Mouse (Mus musculus) lung, embryonic 14.5 days (tissue): ENCODE results near the gene Hist1h2bc. TPM values are rescaled to one million over a fixed set of nuclear protein-coding genes. Genes with fewer than 3 reads are reported as not detected.

Experiments
- ATAC-seq: fragments of 200-750 bp; cut with Nextera tagmentation; 2 replicates; pipeline ENCODE4 v1.8.0; 2017; ENCODE audit warnings: mild to moderate bottlenecking, moderate TSS enrichment, moderate library complexity; ENCODE audit not compliant: insufficient read depth
- DNase-seq: peaks from one replicate; pipeline ENCODE4 v3.0.0-alpha.2; 2015
- H3K27ac ChIP-seq: fragments of 300-500 bp; sonication (generic); 2 replicates; pipeline ENCODE4 v1.5.1; 2014; ENCODE audit warnings: low read depth, mild to moderate bottlenecking, moderate library complexity
- H3K27me3 ChIP-seq: fragments of 300-500 bp; sonication (generic); 2 replicates; pipeline ENCODE4 v1.6.1; 2014; ENCODE audit warnings: low read length, control low read depth; ENCODE audit not compliant: insufficient read depth
- H3K36me3 ChIP-seq: fragments of 300-500 bp; sonication (generic); 2 replicates; pipeline ENCODE4 v1.6.1; 2014; ENCODE audit warnings: control low read depth; ENCODE audit not compliant: insufficient read depth
- H3K4me1 ChIP-seq: fragments of 300-500 bp; sonication (generic); 2 replicates; pipeline ENCODE4 v1.6.1; 2014; ENCODE audit warnings: antibody characterized with exemption, control low read depth; ENCODE audit not compliant: insufficient read depth
- H3K4me2 ChIP-seq: fragments of 300-500 bp; sonication (generic); 2 replicates; pipeline ENCODE4 v1.6.1; 2014; ENCODE audit warnings: mild to moderate bottlenecking
- H3K4me3 ChIP-seq: fragments of 300-500 bp; sonication (generic); 2 replicates; pipeline ENCODE4 v1.5.1; 2014; ENCODE audit warnings: low read depth, low read length
- H3K9ac ChIP-seq: fragments of 300-500 bp; sonication (generic); 2 replicates; pipeline ENCODE4 v1.6.1; 2014
- H3K9me3 ChIP-seq: fragments of 300-500 bp; sonication (generic); 2 replicates; pipeline ENCODE4 v1.6.1; 2016; ENCODE audit warnings: low read depth, low read length, control low read depth
- CTCF ChIP-seq: IDR thresholded peaks from 2 replicates; pipeline ENCODE4 v1.5.1; 2016; ENCODE audit warnings: antibody characterized with exemption, low read depth
- WGBS: fragments of 180-500 bp; shearing (Covaris S2); extraction: QIAGEN DNeasy Blood & Tissue Kit; methylation state at CpG from one replicate; pipeline ENCODE4 v1.1.7; 2014; 5-methylcytosine and 5-hydroxymethylcytosine counted together
- polyA plus RNA-seq: library from polyadenylated mRNA; unstranded; fragments of >200 nt; fragmentation: Nextera tagmentation; extraction: Ambion mirVana; gene quantifications from 2 replicates; pipeline ENCODE4 v1.2.1, GENCODE M21; 2014

The Hist1h2bc gene
- polyA plus RNA-seq, 1 experiment from 2014 or later = 52.9 TPM

DNA sequence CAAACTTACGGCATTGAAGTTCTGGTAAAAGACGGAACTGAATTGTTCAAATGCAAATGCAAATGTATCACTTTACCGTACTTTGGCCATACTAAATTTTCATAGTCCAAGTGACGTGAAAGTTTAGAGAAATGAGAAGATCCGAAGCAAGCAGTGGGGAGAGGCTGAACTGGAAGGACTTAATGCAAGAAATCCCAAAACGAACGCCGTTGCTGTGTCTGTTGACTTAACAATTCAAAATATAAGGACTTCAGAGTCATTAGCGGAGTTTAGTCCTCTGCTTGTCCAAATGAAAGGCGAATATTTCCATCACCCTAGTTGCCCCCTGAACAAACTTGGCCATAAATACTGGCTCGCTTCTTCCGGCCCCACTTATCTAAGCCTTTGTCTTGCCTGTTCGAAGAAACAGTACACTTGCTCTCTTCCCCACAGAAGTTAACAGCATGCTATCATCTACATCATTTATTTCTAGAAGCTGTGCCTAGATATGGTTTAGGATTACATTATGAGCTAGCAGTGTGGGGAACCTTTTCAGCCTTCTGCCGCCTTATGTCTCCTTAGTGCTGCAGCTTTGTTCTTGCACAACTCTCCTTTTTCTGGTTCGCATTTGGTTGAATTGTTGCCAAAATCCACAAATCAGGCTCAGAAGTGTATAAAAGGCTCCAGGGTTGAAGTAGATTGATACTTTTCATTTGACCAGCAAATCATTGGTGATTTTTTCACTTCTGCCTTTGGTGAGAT, 1.3 kb downstream of the Hist1h2bc start:
- ATAC-seq (no peak), DNase-seq (peak; percentile 82)
- H3K9ac ChIP-seq = peak overlapping the region; percentile 64
- H3K36me3 ChIP-seq = no peaks in the 10 kb centered on the region
- WGBS = under 1% methylated on average over 15 of the region's 15 CpGs
- peak overlapping the region; percentile 44 for H3K4me3 ChIP-seq
- peak overlapping the region; percentile 79 for H3K4me2 ChIP-seq
- H3K27me3 ChIP-seq = no peaks in the 10 kb centered on the region
- no peak for TF ChIP-seq CTCF
- H3K27ac ChIP-seq = peak overlapping the region; percentile 100
- H3K9me3 ChIP-seq = no peaks in the 10 kb centered on the region
- H3K4me1 ChIP-seq = peaks cover 9% of the 10 kb centered on the region; the same call in 1 of the 2 replicates

DNA sequence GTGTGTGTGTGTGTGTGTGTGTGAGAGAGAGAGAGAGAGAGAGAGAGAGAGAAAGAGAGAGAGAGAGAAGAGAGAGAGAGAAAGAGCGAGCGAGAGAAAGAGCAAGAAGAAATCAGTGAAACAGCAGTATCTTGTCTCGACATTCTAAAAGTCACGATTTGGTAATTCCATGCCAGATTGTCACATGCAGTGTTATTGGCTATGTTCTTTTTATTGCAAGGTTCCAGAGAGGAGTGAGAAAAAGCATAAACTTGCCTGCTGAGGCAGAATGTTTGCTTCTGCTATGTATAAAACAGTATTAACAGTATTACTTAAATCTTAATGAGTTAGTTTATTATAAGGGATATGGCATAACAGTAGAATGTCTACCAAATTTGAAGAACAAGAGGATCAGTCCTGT, 2.0 kb downstream of the Hist1h2bc start:
- Histone ChIP-seq H3K27ac (peak overlapping the region; percentile 100), H3K36me3 (0 out of 2 replicates have a peak, but pooled peaks cover 2% of the 10 kb centered on the region), H3K4me2 (peak overlapping the region; percentile 79), H3K4me1 (peaks cover 9% of the 10 kb centered on the region; the same call in 1 of the 2 replicates), H3K9ac (peak overlapping the region; percentile 64), H3K4me3 (peak overlapping the region; percentile 44), H3K9me3 (no peaks in the 10 kb centered on the region), H3K27me3 (no peaks in the 10 kb centered on the region)
- ATAC-seq = no peak
- no peak for TF ChIP-seq CTCF
- 17% methylated on average over 4 of the region's 4 CpGs for WGBS
- DNase-seq = peak; percentile 66

DNA sequence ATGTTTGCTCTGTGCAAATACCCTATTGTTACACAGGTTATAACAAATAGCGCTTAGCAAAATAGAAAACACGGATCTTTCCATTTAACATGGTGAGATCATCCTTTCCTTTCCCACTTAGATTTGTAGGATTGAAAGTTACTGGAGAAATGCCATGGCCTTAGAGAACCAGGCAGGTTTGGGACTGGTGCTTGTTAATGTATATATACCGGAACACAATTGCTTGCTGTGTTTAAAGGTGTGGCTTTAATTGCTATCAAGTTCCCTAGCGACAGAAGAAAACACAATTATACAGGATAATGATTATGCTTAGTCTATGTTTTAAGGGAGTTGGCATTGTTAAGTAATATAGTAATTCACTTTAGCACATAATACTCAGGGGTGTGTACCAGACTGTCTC, 3.2 kb downstream of the Hist1h2bc start:
- Histone ChIP-seq H3K36me3 (0 out of 2 replicates have a peak, but pooled peaks cover 4% of the 10 kb centered on the region), H3K27me3 (no peaks in the 10 kb centered on the region), H3K4me2 (peak overlapping the region; percentile 23), H3K27ac (no peak overlapping the region), H3K4me3 (no peak overlapping the region), H3K9ac (no peak overlapping the region), H3K4me1 (peaks cover 9% of the 10 kb centered on the region; the same call in 1 of the 2 replicates), H3K9me3 (no peaks in the 10 kb centered on the region)
- 74% methylated on average over 4 of the region's 4 CpGs for WGBS
- no peak for DNase-seq
- ATAC-seq = no peak
- no peak for TF ChIP-seq CTCF

DNA sequence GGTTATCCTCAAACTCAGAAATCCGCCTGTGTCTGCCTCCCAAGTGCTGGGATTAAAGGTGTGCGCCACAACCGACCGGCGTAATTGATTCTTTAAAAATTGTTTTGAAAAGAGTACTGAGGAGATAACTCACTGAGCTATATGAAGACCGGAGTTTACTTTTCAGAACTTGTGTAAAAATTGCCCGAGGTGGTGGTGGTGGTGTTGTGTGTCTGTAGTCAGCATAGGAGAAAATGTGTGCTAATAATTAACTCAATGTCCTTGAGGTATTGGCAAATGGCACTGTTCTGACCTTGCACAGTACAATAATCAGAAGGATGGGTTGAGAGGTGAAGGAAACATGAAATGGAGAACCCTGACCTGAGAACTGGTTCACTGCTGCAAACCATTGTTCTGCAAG, 3.9 kb downstream of the Hist1h2bc start:
- TF ChIP-seq CTCF = no peak
- WGBS = 86% methylated on average over 7 of the region's 7 CpGs
- no peak overlapping the region for H3K4me2 ChIP-seq
- no peaks in the 10 kb centered on the region for H3K27me3 ChIP-seq
- H3K9ac ChIP-seq = no peak overlapping the region
- H3K4me1 ChIP-seq = 0 out of 2 replicates have a peak, but pooled peaks cover 4% of the 10 kb centered on the region
- ATAC-seq = no peak
- H3K36me3 ChIP-seq = 0 out of 2 replicates have a peak, but pooled peaks cover 4% of the 10 kb centered on the region
- no peaks in the 10 kb centered on the region for H3K9me3 ChIP-seq
- H3K4me3 ChIP-seq = no peak overlapping the region
- H3K27ac ChIP-seq = no peak overlapping the region; the same call in 1 of the 2 replicates
- DNase-seq = no peak

DNA sequence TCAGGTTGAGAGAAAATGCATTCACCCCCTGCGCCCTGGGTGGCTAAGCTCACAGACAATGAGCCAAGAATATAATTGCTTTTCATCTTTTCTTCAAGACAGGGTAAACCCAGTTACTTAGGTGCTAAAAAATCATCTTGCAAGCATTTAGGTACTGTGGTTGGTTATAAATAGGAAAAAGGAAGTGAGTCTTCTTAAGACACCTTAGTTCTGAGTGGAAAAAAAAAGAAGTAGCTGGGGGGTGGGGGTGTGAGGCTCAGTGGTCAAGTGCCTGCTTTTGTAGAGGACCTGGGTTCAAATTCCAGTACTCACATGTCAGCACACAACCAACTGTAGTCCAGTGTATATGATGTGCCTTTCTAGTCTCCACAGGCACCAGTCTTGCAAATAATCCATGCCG, 5.0 kb downstream of the Hist1h2bc start:
- WGBS = 91% methylated on average over 2 of the region's 2 CpGs
- H3K27me3 ChIP-seq = no peaks in the 10 kb centered on the region
- TF ChIP-seq CTCF = no peak
- DNase-seq (no peak), ATAC-seq (no peak)
- no peak overlapping the region for H3K9ac ChIP-seq
- H3K9me3 ChIP-seq = no peaks in the 10 kb centered on the region
- H3K27ac ChIP-seq = no peak overlapping the region
- 0 out of 2 replicates have a peak, but pooled peaks cover 3% of the 10 kb centered on the region for H3K4me1 ChIP-seq
- H3K4me2 ChIP-seq = no peak overlapping the region
- 0 out of 2 replicates have a peak, but pooled peaks cover 4% of the 10 kb centered on the region for H3K36me3 ChIP-seq
- H3K4me3 ChIP-seq = no peak overlapping the region

DNA sequence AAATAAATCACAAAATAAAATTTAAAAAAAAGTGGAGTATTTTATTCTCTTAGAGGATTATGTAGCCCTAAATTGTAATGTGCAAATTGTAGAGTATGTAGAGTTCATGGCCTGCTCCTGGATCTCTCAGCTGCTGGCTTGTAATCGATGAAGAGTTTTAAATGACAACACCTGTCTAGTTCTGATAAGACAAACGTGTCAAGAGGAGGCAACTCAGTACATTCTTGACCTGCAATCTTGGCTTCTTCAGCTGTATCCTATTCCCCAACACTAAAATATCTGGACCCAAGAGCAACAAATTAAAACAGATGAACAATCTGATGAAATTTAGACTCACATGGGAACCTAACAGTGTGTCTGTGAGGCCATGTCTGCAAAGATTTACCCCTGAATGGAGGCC, 5.5 kb downstream of the Hist1h2bc start:
- TF ChIP-seq CTCF = no peak
- DNase-seq = no peak

DNA sequence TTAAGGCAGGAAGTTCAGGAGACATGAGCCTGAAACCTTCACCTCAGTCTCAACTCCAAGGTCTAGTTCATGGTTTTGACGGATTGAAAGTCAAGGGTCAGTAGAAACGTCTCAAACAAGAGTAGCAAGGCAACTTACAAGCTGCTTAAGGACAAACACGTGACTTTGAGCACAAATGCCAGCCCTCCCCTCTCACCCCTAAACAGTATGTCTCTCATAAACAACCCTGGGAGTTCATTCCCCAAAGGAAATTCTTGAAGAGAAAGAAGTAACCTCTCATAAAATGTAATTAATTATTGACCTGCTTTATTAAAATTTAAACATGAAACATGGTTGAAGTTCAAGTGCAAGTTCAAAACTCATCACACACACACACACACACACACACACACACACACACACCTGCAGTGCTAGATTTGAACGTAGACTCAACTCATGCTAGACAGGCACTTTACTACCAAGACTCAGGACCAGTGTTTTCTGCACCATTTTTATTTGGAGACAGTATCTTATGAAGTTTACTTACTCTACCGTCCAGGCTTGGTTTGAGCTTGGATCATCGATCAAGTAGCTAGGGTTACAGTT, 9.9 kb downstream of the Hist1h2bc start:
- TF ChIP-seq CTCF = no peak
- no peaks in the 10 kb centered on the region for H3K9me3 ChIP-seq
- DNase-seq (no peak), ATAC-seq (no peak)
- WGBS = 70% methylated on average over 6 of the region's 6 CpGs
- H3K27ac ChIP-seq = no peak overlapping the region
- H3K36me3 ChIP-seq = 0 out of 2 replicates have a peak, but pooled peaks cover 4% of the 10 kb centered on the region
- H3K4me2 ChIP-seq = no peak overlapping the region
- 0 out of 2 replicates have a peak, but pooled peaks cover 4% of the 10 kb centered on the region for H3K4me1 ChIP-seq
- H3K27me3 ChIP-seq = no peaks in the 10 kb centered on the region
- no peak overlapping the region for H3K4me3 ChIP-seq
- H3K9ac ChIP-seq = no peak overlapping the region

More for the DNA sequence above, 5.5 kb downstream of the Hist1h2bc start:
- H3K4me1 ChIP-seq = 0 out of 2 replicates have a peak, but pooled peaks cover 3% of the 10 kb centered on the region
- H3K27ac ChIP-seq = no peak overlapping the region
- WGBS = 49% methylated on average over 2 of the region's 2 CpGs
- H3K27me3 ChIP-seq = no peaks in the 10 kb centered on the region
- H3K9me3 ChIP-seq = no peaks in the 10 kb centered on the region
- H3K4me3 ChIP-seq = no peak overlapping the region
- 0 out of 2 replicates have a peak, but pooled peaks cover 4% of the 10 kb centered on the region for H3K36me3 ChIP-seq
- H3K9ac ChIP-seq = no peak overlapping the region
- H3K4me2 ChIP-seq = no peak overlapping the region
- ATAC-seq = no peak
